In genomic region chr6:89308213-89308973, GRCm38 (mm10) we compare ENCODE assay signal across 30 mouse cellular contexts. TPM values are rescaled to one million over a fixed set of nuclear protein-coding genes. Genes with fewer than 3 reads are reported as not detected.
A peak's percentile ranks its signal among the peaks of the same experiment; 100 is the strongest.
DNase-seq lines count a peak whose midpoint lies in the region; TF ChIP-seq lines count a peak whose summit lies in the region.
"Had no signal": no experiment of that assay in that cellular context is flagged by ENCODE, and none has a peak within 500 bp of the region (broad histone marks: within the 10 kb centered on the region; RNA-seq: fewer than 3 reads in every experiment).

No protein-coding gene starts in this region.

- no peaks in the 10 kb centered on the region for H3K36me3 ChIP-seq in thymus, adult 2 months (ENCODE audit: control insufficient read depth, insufficient read depth, low read length)
- H3K36me3 ChIP-seq: embryonic facial prominence, embryonic 12.5 days; heart, embryonic 13.5 days; hindbrain, embryonic 10.5 days; hindbrain, embryonic 15.5 days; kidney, embryonic 15.5 days; limb, embryonic 15.5 days; liver, embryonic 13.5 days; neural tube, embryonic 15.5 days had no signal

- TF ChIP-seq CTCF in thymus, adult 2 months (IDR thresholded peaks at IDR 0.05; ENCODE audit: borderline replicate concordance, control insufficient read depth, extremely low read depth, insufficient read depth, low read length, poor library complexity): no peak
- TF ChIP-seq CTCF in layer of hippocampus, adult 2 months (conservative IDR thresholded peaks at IDR 0.05): no peak

- no peak overlapping the region for H3K4me3 ChIP-seq in thymus, adult 2 months (ENCODE audit: control insufficient read depth, insufficient read depth, low read length)
- H3K4me3 ChIP-seq in layer of hippocampus, adult 2 months: no peak overlapping the region
- H3K4me3 ChIP-seq: embryonic facial prominence, embryonic 12.5 days; gastrocnemius, adult 2 months; heart, adult 2 months; heart, embryonic 13.5 days; hindbrain, embryonic 10.5 days; hindbrain, embryonic 15.5 days; kidney, embryonic 15.5 days; limb, embryonic 15.5 days; liver, embryonic 13.5 days; neural tube, embryonic 15.5 days had no signal

- TF ChIP-seq POLR2A in thymus, adult 2 months (IDR thresholded peaks at IDR 0.05; ENCODE audit: control insufficient read depth, extremely low read depth, insufficient read depth, low read length, poor library complexity): no peak

- no peaks in the 10 kb centered on the region; the same call in 1 of the 2 replicates for H3K4me1 ChIP-seq in thymus, adult 2 months (replicated peaks; ENCODE audit: control insufficient read depth, insufficient read depth, low read length)
- H3K4me1 ChIP-seq: embryonic facial prominence, embryonic 12.5 days; limb, embryonic 15.5 days; liver, embryonic 13.5 days had no signal

- 89% methylated on average over 6 of the region's 6 CpGs for WGBS in thymus, adult 2 months

- no peak overlapping the region for H3K27ac ChIP-seq in thymus, adult 2 months (ENCODE audit: control insufficient read depth, insufficient read depth, low read length)
- no peak overlapping the region for H3K27ac ChIP-seq in layer of hippocampus, adult 2 months
- H3K27ac ChIP-seq: embryonic facial prominence, embryonic 12.5 days; gastrocnemius, adult 2 months; heart, adult 2 months; heart, embryonic 13.5 days; hindbrain, embryonic 15.5 days; kidney, embryonic 15.5 days; limb, embryonic 15.5 days; liver, embryonic 13.5 days; macrophage; neural tube, embryonic 15.5 days had no signal

- no peaks in the 10 kb centered on the region for H3K27me3 ChIP-seq in thymus, adult 2 months (ENCODE audit: control insufficient read depth, insufficient read depth, low read length)
- H3K27me3 ChIP-seq: CH12.LX; embryonic facial prominence, embryonic 12.5 days; heart, embryonic 13.5 days; hindbrain, embryonic 15.5 days; kidney, embryonic 15.5 days; limb, embryonic 15.5 days; liver, embryonic 13.5 days; neural tube, embryonic 15.5 days had no signal

- DNase-seq in lung, postnatal 25 days (ENCODE audit: low spot score): peak; percentile 18
- DNase-seq in lung, postnatal 36 days: no peak
- DNase-seq in embryo, embryonic 9.5 days (ENCODE audit: extremely low spot score): peak; percentile 13
- DNase-seq in mesoderm, embryonic 11.5 days (ENCODE audit: low read depth, low spot score): peak; percentile 32
- DNase-seq in thymus, adult 2 months: no peak
- no peak for DNase-seq in layer of hippocampus, adult 2 months (ENCODE audit: low spot score in 2 of 2)
- no peak for DNase-seq in left cerebral cortex, adult 9 months (ENCODE audit: low spot score in 2 of 2)
- DNase-seq: adrenal gland, postnatal 10 days; cerebellum, adult 11 months; cerebellum, adult 9-10 months; gastrocnemius, adult 2 months; gastrocnemius, postnatal 36 days; heart, adult 2 months; heart, postnatal 10 days; kidney, adult 18-20 months; kidney, postnatal 25 days; left cerebral cortex, postnatal 4 days; liver, embryonic 13.5 days; midbrain, embryonic 14.5 days; retina, postnatal 1 day; right cerebral cortex, postnatal 14 days had no signal

RNA-seq across cellular contexts. Expression of gene Plxna1, which starts 54.0 kb away (rescaled TPM):
- 49.1 and 51.5 TPM in 2 replicates for polyA plus RNA-seq in thymus, adult 2 months (2012; rRNA removed)
- total RNA-seq in layer of hippocampus, adult 2 months (2021): 100 to 1,000 TPM; 108 to 120 TPM

Comparison
In these comparisons a context has a peak if more than half of its experiments do, and no peak if none do; other contexts are left out.
1. DNase-seq: peak in lung, postnatal 25 days (single experiment), embryo, embryonic 9.5 days (single experiment) and mesoderm, embryonic 11.5 days (single experiment); none in lung, postnatal 36 days (single experiment), thymus, adult 2 months (single experiment), layer of hippocampus, adult 2 months (0 of 2) and left cerebral cortex, adult 9 months (0 of 2).